Mouse (Mus musculus) stomach, embryonic 14.5 days (tissue): ENCODE results near the gene Gm20716. TPM values are rescaled to one million over a fixed set of nuclear protein-coding genes. Genes with fewer than 3 reads are reported as not detected.

Experiments used
- ATAC-seq: fragments of 200-750 bp; cut with Nextera tagmentation; 2 replicates; pipeline ENCODE4 v1.8.0; 2017; ENCODE audit warnings: low read depth, moderate TSS enrichment; ENCODE audit not compliant: insufficient number of reproducible peaks, insufficient read depth, low FRiP score
- H3K27ac ChIP-seq: fragments of 300-500 bp; sonication (generic); 2 replicates; pipeline ENCODE4 v1.5.1; 2014; ENCODE audit warnings: mild to moderate bottlenecking, low read length, moderate library complexity, mixed read lengths
- H3K27me3 ChIP-seq: fragments of 300-500 bp; sonication (generic); 2 replicates; pipeline ENCODE4 v1.6.1; 2014; ENCODE audit warnings: low read length, control low read depth, mixed read lengths; ENCODE audit not compliant: control insufficient read depth, insufficient read depth
- H3K36me3 ChIP-seq: fragments of 300-500 bp; sonication (generic); 2 replicates; pipeline ENCODE4 v1.6.1; 2014; ENCODE audit warnings: mild to moderate bottlenecking, control low read depth, low read length, moderate library complexity, mixed read lengths; ENCODE audit not compliant: control insufficient read depth, insufficient read depth
- H3K4me1 ChIP-seq: fragments of 300-500 bp; sonication (generic); 2 replicates; pipeline ENCODE4 v1.6.1; 2014; ENCODE audit warnings: low read length, control low read depth, mixed read lengths; ENCODE audit not compliant: control insufficient read depth, insufficient read depth
- H3K4me2 ChIP-seq: fragments of 300-500 bp; sonication (generic); replicated peaks from 2 replicates; pipeline ENCODE4 v1.6.1; 2014; ENCODE audit warnings: low read depth, low read length, control low read depth
- H3K4me3 ChIP-seq: fragments of 300-500 bp; sonication (generic); 2 replicates; pipeline ENCODE4 v1.5.1; 2014; ENCODE audit warnings: low read depth, low read length, control low read depth
- H3K9ac ChIP-seq: fragments of 300-500 bp; sonication (generic); replicated peaks from 2 replicates; pipeline ENCODE4 v1.6.1; 2014; ENCODE audit warnings: low read depth, mild to moderate bottlenecking, control low read depth, low read length, moderate library complexity, mixed read lengths
- H3K9me3 ChIP-seq: fragments of 300-500 bp; sonication (generic); 2 replicates; pipeline ENCODE4 v1.6.1; 2016; ENCODE audit warnings: low read depth, low read length, control low read depth; ENCODE audit not compliant: control insufficient read depth
- WGBS: fragments of 180-500 bp; shearing (Covaris S2); extraction: QIAGEN DNeasy Blood & Tissue Kit; methylation state at CpG from one replicate; pipeline ENCODE4 v1.1.7; 2014; 5-methylcytosine and 5-hydroxymethylcytosine counted together
- polyA plus RNA-seq: library from polyadenylated mRNA; unstranded; fragments of >200 nt; fragmentation: Nextera tagmentation; extraction: Ambion mirVana; gene quantifications from 2 replicates; pipeline ENCODE4 v1.2.1, GENCODE M21; 2014

Gene Gm20716
- polyA plus RNA-seq, 1 experiment from 2014 or later = 31.9 TPM

GRCm38 (mm10) chr2:168195721-168196120, 34.4 kb downstream of the Gm20716 start:
- Histone ChIP-seq H3K4me2 (no peak overlapping the region), H3K4me3 (no peak overlapping the region), H3K9me3 (no peaks in the 10 kb centered on the region), H3K4me1 (peaks cover 60% of the 10 kb centered on the region), H3K9ac (no peak overlapping the region), H3K27me3 (no peaks in the 10 kb centered on the region), H3K36me3 (peaks cover 21% of the 10 kb centered on the region; the same call in 1 of the 2 replicates), H3K27ac (no peak overlapping the region)
- 49% methylated on average over 2 of the region's 2 CpGs for WGBS
- no peak for ATAC-seq

GRCm38 (mm10) chr2:168193685-168194084, 36.5 kb downstream of the Gm20716 start:
- H3K27ac ChIP-seq = no peak overlapping the region
- H3K4me1 ChIP-seq = peaks cover 45% of the 10 kb centered on the region
- H3K36me3 ChIP-seq = peaks cover 24% of the 10 kb centered on the region; the same call in 1 of the 2 replicates
- no peak for ATAC-seq
- H3K9ac ChIP-seq = no peak overlapping the region
- no peak overlapping the region for H3K4me3 ChIP-seq
- H3K4me2 ChIP-seq = no peak overlapping the region
- WGBS = 40% methylated on average over 2 of the region's 2 CpGs
- no peaks in the 10 kb centered on the region for H3K9me3 ChIP-seq
- no peaks in the 10 kb centered on the region for H3K27me3 ChIP-seq

DNA sequence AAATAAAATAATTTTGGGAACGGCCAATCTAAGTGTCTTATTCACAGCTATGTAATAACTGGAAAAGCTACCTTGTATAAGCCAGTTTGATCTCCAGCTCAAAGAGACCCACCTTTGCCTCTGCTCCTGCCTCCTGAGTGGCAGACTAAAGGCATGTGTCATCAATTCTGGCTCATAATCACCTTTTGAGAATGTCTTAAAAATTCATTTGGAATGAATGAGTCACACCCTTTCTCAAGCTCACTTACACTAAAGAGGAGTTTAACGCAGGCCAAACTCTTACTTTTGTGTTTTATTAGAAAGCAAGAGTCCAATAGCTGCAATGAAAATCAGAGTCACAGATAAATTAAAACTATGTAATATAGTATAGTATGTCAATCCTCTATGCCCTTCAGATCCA, 38.3 kb downstream of the Gm20716 start:
- Histone ChIP-seq H3K9me3 (no peaks in the 10 kb centered on the region), H3K27me3 (no peaks in the 10 kb centered on the region), H3K4me1 (peaks cover 34% of the 10 kb centered on the region), H3K36me3 (peaks cover 29% of the 10 kb centered on the region), H3K9ac (no peak overlapping the region), H3K27ac (no peak overlapping the region), H3K4me2 (no peak overlapping the region), H3K4me3 (no peak overlapping the region)
- no peak for ATAC-seq
- 93% methylated on average over 2 of the region's 2 CpGs for WGBS

GRCm38 (mm10) chr2:168175946-168176345, 54.2 kb downstream of the Gm20716 start:
- peaks cover 8% of the 10 kb centered on the region for H3K36me3 ChIP-seq
- H3K4me1 ChIP-seq = no peaks in the 10 kb centered on the region
- no peak overlapping the region for H3K4me3 ChIP-seq
- no peak overlapping the region for H3K27ac ChIP-seq
- no peak for ATAC-seq
- H3K4me2 ChIP-seq = no peak overlapping the region
- H3K9ac ChIP-seq = no peak overlapping the region
- 47% methylated on average over 7 of the region's 7 CpGs for WGBS
- no peaks in the 10 kb centered on the region for H3K9me3 ChIP-seq
- H3K27me3 ChIP-seq = no peaks in the 10 kb centered on the region

- Histone ChIP-seq H3K27me3 (no peaks in the 10 kb centered on the region), H3K4me3 (no peak overlapping the region), H3K27ac (peak overlapping the region; percentile 90; the same call in 1 of the 2 replicates), H3K36me3 (no peaks in the 10 kb centered on the region), H3K9ac (no peak overlapping the region), H3K4me2 (peak overlapping the region; percentile 35), H3K9me3 (no peaks in the 10 kb centered on the region), H3K4me1 (peaks cover 36% of the 10 kb centered on the region)
- peak; percentile 79 for ATAC-seq
- 13% methylated on average over 13 of the region's 13 CpGs for WGBS
Observed at GRCm38 (mm10) chr2:168170167-168170685, 59.9 kb downstream of the Gm20716 start.

DNA sequence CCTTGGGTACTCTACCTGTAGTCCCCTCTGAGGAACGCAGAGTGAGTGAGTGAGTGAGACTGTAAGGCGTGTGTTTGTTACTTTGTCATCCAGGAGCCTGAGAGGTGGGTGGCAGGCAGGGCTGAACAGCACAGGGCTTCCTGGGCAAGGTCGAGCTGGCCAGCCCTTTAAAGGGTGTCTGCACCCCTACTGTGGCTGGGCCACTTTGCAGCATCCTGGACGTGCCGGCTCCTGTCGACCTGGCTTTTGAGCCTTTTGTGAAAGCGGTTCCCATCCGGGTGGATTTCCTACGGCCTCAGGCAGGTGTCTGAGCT, 60.4 kb downstream of the Gm20716 start:
- no peak overlapping the region for H3K9ac ChIP-seq
- no peaks in the 10 kb centered on the region for H3K27me3 ChIP-seq
- H3K27ac ChIP-seq = peak overlapping the region; percentile 90
- no peaks in the 10 kb centered on the region for H3K36me3 ChIP-seq
- H3K4me2 ChIP-seq = peak overlapping the region; percentile 35
- peaks cover 36% of the 10 kb centered on the region for H3K4me1 ChIP-seq
- WGBS = 4% methylated on average over 9 of the region's 9 CpGs
- peak; percentile 4; the same call in 1 of the 2 replicates for ATAC-seq
- no peak overlapping the region for H3K4me3 ChIP-seq
- no peaks in the 10 kb centered on the region for H3K9me3 ChIP-seq

- Histone ChIP-seq H3K4me1 (peaks cover 36% of the 10 kb centered on the region), H3K9me3 (no peaks in the 10 kb centered on the region), H3K9ac (no peak overlapping the region), H3K27me3 (no peaks in the 10 kb centered on the region), H3K4me3 (no peak overlapping the region), H3K4me2 (peak overlapping the region; percentile 35), H3K27ac (peak overlapping the region; percentile 90), H3K36me3 (no peaks in the 10 kb centered on the region)
- ATAC-seq = peak; percentile 66
- 26% methylated on average over 9 of the region's 9 CpGs for WGBS
Observed at GRCm38 (mm10) chr2:168168892-168169799, 61.0 kb downstream of the Gm20716 start.

- no peak for ATAC-seq
- WGBS = 44% methylated on average over 3 of the region's 3 CpGs
- H3K9ac ChIP-seq = no peak overlapping the region
Observed at GRCm38 (mm10) chr2:168167781-168168180, 62.4 kb downstream of the Gm20716 start.

More at GRCm38 (mm10) chr2:168167781-168168180, 62.4 kb downstream of the Gm20716 start:
- Histone ChIP-seq H3K27me3 (no peaks in the 10 kb centered on the region), H3K4me3 (no peak overlapping the region), H3K4me1 (peaks cover 36% of the 10 kb centered on the region), H3K9me3 (no peaks in the 10 kb centered on the region), H3K36me3 (no peaks in the 10 kb centered on the region), H3K27ac (no peak overlapping the region), H3K4me2 (no peak overlapping the region)
